Mouse (Mus musculus) heart, postnatal 36 days (tissue): ENCODE data around the gene Bin2. TPM values are rescaled to one million over a fixed set of nuclear protein-coding genes. Genes with fewer than 3 reads are reported as not detected.

Experiments
- DNase-seq, 2 experiments: peaks; one replicate each; pipeline ENCODE4 v3.0.0; 2021 to 2022
- intact Hi-C: fragments of 180-260 bp; cut with DNase I; formaldehyde crosslinking; loops from one replicate; pipeline ENCODE4 v1.15.1; 2025
- total RNA-seq, 2 experiments: library from RNA; stranded (reverse); gene quantifications; 2 replicates each; pipeline ENCODE4 v1.2.3; 2021

Bin2 gene
- total RNA-seq, 2 experiments from 2014 or later = 1.6 TPM

DNA sequence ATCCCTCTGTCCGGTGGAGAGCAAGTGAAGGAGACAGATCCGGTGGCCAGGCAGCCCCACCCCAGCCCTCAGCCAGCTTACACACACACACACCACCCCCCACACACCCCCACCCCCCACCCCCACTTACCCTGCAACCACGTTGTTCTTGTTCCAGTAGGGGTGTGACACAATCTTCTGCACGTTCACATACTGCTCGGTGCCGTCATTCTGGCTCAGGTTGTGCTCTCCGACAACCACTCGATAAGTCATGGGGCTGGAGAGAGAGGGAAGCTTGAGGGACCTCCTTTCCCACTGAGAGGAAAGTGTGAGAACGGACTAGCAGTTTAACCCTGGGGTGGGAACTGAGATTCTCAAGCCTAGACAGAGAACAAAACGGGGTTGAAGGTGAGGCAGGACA, 15.1 kb upstream of the Bin2 start:
- no peak for DNase-seq
- intact Hi-C loops = no loop called here

DNA sequence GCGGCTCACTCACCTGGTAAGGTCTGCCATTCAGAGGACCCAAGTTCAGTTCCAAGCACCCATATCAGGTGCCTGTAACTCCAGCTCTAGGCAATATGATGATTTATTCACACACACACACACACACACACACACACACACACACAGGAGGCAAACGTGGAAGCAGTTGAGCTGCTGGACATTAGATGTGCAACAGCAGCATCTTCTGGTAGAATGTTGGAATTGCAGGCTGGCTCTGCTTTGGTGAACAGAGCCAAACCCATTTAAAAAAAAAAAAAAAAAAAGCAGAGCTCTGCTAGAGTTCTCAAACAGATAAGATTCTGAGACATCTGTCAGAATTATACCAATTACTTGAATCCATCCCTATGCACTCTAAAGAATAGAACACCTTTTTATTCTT, 13.7 kb upstream of the Bin2 start:
- DNase-seq = peak; percentile 79 to 84
- intact Hi-C loops = loop anchor here (2.0 kb wide), 1 partner anchor 70 kb away; no protein-coding TSS in a partner anchor

DNA sequence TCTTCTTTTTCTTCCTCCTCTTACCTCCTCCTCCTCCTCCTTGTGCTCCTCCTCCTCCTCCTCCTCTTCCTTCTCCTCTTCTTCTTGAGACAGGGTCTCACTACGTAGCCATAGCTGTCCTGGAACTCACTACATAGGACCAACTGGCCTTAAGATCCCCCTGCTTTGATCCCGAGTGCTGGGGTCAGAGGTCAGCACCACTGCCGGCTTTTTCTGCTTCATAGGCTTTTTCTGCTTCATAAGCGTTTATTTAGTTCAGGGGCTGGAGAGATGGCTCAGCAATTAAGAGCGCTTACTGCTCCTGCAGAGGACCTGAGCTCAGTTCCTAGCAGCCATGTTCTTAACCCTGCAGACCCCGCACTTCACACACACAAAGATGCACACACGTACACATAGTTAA, 12.4 kb upstream of the Bin2 start:
- DNase-seq = no peak
- intact Hi-C loops = loop anchor here (1.0 to 2.0 kb wide), 3 partner anchors 69 to 213 kb away; no protein-coding TSS in a partner anchor

DNA sequence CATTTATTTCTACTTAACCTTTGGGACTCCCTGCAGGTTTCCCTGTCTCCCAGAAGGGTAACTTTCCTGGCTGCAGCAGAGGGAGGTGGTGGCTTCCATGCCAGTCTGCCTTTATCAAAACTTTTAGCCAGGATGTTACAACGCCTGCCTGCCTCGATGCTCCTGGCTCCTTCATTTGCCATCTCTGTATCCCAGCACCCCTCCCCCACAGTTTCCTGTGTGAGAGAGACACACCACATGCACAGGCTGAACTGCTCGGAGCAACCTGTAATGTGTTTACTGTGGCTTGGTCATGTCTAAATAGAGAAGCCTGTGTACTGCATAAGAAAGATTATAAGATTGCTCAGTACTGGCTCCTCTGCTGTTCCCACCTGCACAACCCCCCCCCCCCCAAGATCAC, 11.0 kb upstream of the Bin2 start:
- no peak for DNase-seq
- intact Hi-C loops = no loop called here

DNA sequence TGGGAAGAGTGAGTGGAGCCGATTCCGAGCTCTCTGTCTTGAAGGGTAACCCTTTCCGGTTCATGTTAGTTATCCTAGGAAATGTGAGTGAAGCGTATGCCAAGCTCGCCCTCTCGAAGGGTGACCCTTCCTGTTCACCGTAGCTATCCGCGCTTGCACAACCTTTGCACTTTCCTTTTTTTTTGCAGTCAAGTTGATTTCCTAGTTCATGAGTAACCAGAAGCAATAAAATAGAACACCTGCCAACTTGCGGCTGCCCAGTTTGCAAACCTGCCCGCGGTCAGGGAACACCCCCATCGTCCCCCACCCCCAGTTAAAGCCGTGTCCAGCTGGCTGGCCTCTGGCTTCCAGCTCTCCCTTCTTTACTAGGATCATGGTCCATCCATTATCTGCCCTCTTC, 9.7 kb upstream of the Bin2 start:
- DNase-seq = no peak
- intact Hi-C loops = no loop called here

DNA sequence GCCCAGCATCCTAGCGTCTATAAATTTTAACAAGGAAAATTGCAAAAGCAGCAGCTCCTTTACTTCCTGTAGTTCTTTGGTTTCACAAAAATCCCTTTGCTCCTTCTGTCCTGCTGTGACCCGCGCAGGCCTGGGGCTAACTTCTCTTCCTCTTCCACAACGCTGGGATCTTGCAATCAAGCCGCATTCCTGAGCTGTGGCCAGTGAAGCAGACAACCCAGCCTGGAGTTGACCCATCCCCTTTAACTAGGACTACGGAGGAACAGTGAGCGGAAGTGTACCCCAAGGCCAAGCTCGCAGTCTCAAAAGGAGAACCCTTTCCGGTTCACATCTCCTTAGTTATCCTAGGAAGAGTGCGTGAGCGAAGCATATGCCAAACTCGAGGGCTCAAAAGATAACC, 9.2 kb upstream of the Bin2 start:
- no peak for DNase-seq
- intact Hi-C loops = no loop called here

DNA sequence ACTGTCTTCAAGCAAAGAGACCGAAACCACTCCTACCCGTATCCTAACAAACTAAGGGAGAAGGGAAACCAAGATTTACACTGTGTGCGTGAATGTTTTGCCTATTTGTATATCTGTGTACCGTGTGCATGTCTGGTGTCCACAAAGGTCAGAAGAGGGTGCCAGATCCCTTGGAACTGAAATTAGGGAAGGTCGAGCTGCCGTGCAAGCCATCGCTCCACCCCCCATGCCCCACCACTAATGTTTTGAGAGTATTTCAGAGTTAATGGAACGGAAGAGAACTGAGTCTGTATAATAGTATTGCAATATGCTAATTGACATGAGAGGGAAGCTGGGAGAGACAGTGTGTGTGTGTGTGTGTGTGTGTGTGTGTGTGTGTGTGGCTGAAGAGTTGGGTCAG, 8.3 kb upstream of the Bin2 start:
- no peak for DNase-seq
- intact Hi-C loops = no loop called here

DNA sequence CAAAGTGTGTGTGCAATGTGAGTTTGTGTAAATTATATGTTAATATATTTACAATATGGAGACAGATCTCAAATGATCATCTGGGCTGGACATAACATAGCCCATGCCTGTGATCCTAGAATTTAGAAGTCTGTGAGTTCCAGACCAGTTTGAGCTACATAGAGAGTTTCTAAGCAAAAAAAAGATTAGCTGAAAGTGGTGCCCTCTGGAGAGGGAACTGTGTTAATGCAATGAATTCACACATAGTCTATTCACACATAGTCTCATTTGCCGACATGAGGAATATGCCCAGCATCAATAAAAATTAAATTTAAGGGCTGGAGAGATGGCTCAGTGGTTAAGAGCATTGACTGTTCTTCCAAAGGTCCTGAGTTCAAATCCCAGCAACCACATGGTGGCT, 7.2 kb upstream of the Bin2 start:
- intact Hi-C loops = no loop called here

DNA sequence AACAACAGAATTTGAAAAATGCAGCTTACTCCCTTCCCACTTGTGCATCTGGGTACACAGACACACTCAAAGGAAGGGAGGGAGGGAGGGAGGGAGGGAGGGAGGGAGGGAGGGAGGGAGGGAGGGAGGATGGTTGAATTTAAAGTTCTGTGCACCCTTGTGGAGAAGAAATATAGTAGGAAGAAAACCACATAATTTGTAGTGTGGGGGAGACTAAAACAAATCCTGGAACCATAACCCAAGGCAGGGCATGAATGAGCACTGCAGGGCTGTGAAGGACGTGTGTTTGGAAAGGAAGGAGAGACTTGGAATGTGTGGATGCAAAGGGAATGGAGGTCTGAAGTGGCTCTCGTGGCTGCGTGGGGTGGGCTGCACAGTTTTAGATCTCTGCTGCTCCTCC, 6.1 kb upstream of the Bin2 start:
- DNase-seq = no peak
- intact Hi-C loops = no loop called here

More for the DNA sequence above, 7.2 kb upstream of the Bin2 start:
- DNase-seq = no peak

DNA sequence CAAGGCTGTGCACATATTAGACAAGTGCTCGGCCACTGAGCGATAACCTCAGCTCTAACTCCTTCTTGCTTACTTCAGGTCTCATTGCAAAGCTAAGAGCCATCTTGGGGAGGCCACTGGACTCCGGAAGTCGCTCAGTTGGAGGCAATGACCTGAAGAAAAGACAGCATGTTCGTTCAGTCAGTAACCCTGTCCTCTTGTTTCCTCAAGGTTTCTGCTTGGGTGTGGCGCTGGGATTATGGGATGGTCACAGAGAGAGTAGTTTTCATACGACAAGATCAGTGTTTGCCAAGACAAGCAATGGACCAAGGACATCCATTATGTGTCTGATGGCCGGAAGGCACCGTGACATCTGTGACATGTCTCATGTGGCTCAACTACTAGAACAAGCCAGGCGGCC, 5.2 kb upstream of the Bin2 start:
- intact Hi-C loops = no loop called here
- no peak for DNase-seq

DNA sequence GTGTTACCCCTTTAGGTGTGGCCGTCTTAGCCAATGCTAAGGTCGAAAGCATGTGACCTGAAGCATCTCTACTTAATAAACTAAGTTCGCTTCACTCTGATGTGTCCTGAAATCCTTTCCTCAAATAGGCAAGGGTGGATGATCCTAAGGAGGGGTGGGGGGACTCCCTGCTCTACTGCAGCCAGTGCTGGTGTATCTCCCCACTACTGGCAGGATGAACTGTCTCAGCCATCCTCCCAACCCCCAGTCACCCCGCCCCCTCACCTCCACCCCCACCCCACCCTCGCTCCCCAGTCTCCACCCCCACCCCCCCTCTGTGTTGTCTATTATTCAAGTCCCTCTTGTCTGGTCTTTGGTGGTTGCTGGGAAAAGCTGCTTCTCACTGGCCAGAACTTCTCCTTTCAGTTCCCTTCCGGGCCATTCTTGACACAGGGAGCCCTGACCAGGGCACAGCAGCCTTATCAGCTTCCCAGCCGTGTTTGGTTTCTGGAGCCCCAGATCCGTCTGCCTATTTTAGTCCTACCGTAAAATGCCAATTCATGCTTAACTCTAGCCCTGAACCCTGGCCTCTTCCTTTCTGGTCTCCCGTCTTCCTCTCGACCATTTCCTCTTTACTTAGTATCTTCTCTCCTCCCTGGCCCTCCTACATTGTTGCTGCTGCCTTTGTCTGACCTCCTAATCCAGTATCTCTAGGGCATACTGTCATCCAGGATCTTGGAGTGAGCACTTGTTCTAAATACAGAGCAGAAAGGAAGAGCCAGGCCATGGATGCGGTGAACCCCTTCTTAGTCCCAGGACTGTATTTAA, 4.4 kb upstream of the Bin2 start:
- DNase-seq = no peak
- intact Hi-C loops = no loop called here

DNA sequence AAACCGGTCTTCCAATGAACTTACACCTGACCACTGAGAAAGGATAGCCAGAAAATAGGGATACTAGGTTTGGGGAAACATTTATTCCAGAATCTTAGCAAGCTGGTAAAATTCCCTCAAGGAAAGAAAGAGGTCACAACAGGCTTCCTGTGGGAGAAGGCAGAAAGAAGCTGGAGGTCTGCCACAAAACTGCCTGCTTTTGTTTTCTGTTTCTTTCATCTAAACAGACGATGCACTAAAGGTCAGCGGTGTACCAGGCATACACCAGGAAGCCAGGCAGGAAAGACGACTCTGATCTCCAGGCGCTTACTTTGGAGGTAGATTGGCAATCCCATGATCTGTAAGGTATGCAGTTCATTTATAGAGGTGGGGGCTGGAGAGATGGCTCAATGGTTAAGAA, 1.5 kb upstream of the Bin2 start:
- DNase-seq = no peak
- intact Hi-C loops = no loop called here

DNA sequence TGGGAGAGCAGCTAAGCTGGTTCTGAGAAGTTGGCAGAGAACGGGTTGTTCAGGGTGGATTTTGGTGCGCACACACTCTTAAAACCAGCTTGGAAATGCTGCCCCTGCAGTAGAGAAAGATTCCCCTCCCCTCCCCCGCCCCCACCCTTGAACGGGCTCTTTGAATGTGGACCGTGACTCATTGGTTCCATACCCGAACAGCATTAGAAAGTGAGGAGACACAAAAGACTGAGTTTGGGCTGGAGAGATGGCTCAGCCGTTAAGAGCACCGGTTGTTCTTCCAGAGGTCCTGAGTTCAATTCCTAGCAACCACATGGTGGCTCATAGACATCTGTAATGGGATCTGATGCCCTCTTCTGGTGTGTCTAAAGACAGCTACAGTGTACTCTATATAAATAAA, 651 bp upstream of the Bin2 start:
- intact Hi-C loops = no loop called here
- DNase-seq = no peak

DNA sequence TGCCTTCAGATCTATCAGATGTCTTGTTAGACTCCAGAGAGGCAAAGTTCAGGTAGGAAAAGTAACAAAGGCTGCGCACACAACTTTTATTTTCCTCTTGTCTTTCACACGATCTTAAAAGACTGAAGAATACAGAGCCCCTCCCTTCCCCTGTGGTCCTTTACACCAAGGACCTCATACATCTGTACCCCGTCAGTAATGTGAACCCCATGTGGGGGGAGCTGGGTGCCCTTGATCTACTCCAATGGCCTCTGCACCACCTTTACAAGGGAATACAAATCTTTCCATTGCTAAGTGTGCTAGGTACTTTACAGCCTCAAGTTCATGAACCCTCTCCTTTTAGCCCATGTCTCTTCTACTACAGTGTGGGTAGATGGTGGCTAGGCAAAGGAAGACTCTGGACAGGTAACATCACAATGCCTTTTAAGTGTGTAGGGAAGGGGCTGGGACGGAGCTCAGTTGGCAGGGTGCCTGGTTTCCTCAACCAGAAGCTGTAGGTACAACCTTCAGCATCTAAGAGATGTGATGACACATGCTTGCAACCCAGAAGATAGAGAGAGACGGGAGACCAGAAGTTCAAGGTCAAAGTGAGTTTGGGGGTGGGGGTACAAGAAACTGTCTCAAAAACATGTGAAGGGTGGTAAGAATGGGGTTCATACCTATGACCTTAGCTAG, 1.3 kb downstream of the Bin2 start:
- intact Hi-C loops = no loop called here
- DNase-seq = no peak

DNA sequence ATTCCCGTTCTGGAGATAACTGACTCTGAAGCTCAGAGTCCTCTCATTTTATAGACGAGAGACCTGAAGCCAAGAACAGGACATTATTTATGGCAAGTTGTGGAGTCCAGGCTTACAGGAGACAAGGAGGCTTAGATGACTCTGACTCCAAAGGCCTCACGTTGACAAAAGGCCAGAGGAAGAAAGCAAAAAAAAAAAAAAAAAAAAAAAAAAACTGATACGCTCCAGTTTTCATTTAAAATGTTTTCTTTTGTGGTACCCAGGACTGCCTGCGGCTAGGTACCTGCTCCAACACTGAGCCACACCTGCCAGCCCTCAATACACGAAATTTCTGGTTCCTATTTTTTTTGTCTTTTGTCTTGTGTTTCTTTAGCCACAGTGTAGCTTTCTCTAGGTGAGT, 1.9 kb downstream of the Bin2 start:
- intact Hi-C loops = no loop called here

DNA sequence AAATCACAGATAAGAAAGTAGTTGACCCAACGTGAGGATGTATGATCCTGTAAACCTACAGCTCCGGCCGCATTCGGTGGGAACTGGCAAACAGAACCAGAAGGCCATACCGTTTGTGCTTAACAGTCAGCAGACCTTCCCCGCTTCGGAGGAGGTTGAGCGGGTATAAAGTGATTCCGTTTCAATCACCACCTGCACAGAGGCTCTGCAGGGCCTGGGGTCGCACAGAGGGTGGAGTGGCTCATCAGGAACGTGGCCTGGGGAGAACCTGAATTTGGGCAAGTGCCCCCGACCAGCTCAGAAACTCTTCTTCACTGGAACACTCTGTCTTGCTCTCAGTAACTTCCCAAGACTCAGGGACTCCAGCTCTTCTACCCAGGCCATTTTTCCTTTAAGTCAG, 2.5 kb downstream of the Bin2 start:
- intact Hi-C loops = no loop called here
- DNase-seq = no peak

More for the DNA sequence above, 1.9 kb downstream of the Bin2 start:
- no peak for DNase-seq

DNA sequence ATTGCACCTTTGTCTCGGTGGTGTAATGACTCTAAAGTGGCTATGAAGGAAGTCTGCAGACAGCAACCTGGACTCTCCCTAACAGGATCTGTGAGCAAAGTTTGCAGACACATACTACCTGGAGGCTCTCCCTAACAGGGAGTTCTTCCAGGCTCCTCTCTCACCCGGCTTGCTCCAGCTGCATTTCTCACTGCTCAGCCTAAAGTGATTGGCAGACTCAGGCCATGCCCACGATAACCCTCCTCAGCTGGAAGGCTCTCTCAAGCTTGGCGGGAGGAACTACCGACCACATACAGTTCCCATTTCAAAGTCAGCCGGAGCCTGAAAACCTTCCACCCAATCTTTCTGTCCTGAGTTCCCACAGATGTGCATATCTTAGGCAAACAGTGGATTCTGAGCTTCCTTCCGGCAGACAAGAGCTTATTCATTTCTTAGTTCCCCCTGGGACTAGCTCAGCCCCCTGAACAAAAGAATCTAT, 3.1 kb downstream of the Bin2 start:
- DNase-seq = peak; percentile 22 to 34
- intact Hi-C loops = no loop called here

DNA sequence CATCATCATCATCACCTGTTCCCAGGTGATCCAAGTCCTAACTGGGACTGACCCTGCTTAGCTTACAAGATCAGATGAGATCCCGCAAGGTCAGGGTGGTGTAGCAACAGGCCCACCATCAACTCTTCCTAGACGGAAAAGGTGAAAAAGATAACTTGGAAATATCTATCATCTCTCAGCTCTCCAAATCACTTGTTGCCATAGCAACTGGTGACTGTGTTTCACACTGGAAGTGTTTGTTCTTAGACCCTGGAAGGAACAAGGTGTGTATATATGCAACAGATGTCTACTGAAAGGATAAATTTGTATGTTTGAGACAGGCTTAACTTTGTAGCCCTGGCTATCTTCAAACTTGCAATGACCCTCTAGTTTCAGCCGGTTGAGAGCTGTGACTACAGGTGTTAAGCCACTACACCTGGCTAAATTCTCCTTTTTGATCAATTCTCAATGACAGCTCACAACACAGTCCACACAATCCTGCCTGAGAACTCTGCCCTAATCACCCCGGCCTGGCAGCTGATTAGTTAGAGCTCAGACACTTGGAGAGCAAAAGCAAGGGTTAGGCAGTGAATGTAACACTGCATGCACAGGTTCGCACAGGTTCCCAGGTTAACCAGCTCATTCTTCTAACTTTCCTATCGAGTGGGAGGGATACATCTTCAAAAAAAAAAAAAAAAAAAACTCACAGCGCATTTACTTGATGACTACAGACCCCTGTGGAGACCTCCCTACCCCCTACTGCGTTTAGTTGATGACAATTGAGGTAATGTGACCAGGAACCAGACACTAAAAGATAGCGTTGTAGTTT, 3.7 kb downstream of the Bin2 start:
- intact Hi-C loops = no loop called here
- no peak for DNase-seq

DNA sequence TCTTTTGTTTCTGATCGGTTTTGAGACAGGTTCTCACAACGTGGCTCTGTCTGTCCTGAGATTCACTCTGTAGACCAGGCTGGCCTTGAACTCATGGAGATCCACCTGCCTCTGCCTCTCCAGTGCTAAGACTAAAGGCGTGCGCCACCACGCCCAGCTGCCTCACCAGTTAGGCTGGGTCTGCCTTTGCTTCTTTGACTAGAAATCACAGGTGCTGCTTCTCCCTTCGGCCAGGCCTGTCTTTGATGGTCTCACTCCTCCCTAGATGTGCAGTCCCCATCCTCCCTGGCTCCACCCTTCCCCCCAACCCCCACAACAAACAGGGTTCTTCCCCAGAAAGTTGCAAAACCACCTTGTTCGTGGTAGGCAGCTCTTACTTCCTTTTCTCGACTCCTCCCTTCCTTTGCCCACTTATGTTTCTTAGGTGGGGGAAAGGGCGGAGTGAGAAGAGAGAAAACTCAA, 4.5 kb downstream of the Bin2 start:
- no peak for DNase-seq
- intact Hi-C loops = no loop called here

DNA sequence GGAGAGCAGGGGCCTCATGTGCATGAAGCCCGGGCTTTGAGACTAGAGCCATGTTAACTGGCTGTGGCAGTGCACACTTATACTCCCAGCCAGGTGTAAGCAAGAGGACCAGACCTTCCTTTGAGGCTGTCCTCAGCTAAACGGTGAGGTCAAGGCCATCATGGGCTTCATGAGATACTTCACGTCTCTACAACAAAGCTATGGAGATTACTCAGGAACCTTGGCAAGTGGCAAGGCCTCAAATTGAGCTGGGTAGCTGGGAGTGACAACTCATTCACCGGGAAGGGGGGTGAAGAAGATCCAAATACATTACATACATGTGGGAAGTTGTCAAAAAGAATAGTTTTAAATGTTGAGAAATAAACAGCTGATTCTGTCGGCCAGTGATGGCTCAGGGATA, 8.5 kb downstream of the Bin2 start:
- no peak for DNase-seq

DNA sequence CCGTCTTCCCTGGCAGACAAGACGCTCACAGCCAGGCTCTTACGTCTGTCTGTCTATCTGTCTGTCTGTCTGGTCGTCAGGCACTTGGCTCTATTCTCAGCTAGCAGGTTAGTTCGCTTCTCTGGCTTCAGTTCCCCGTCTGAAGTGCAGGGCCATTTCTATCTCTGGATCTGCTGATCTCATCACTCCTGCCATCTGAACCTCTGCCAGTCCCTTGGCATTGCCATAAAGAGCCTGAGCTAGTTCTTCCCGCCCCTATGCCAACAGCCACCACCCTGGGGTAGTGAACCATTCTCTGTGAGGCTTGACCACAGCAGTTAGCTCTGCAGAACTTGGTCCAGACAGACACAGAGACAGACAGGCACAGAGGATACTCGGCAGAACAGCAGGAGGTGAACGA, 9.0 kb downstream of the Bin2 start:
- intact Hi-C loops = no loop called here
- no peak for DNase-seq

More for the DNA sequence above, 8.5 kb downstream of the Bin2 start:
- intact Hi-C loops = no loop called here
